Mouse (Mus musculus): ENCODE results near the gene Cyb5d2. TPM values are rescaled to one million over a fixed set of nuclear protein-coding genes. Genes with fewer than 3 reads are reported as not detected.

The Cyb5d2 gene
- polyA plus RNA-seq, 1 experiment from 2014 or later = 3.4 TPM

DNA sequence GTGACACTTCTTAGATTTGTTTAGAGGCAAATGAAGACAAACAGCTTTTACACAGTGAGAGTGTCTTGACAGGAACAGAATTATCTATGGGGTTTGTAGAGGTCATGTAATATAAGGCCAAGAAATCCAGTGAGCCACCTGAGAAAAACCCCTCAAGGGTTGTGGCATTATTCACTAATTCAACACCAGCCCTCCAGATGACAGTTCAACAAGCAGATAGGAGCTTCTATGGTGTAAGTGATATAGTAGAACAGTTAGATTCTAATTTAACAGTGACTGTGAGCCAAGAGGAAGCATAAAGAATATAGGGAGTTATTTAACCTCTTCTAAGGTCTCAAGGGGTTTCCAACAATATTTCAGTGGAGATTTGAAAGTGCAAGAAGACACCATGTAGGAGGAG, 2.2 kb upstream of the Cyb5d2 start:
- DNase-seq (ENCODE audit: low spot score) (no peak), ATAC-seq (replicated peaks; ENCODE audit: insufficient number of reproducible peaks, low FRiP score, low TSS enrichment, low read depth) (no peak)
- H3K9me3 ChIP-seq (replicated peaks; ENCODE audit: control insufficient read depth, low read length) = no peaks in the 10 kb centered on the region
- H3K4me1 ChIP-seq (ENCODE audit: control insufficient read depth, insufficient read depth, low read length) = 0 out of 2 replicates have a peak, but pooled peaks cover 2% of the 10 kb centered on the region
- no peak overlapping the region for H3K4me2 ChIP-seq (ENCODE audit: low read depth, low read length)
- no peak overlapping the region for H3K4me3 ChIP-seq (ENCODE audit: low read depth, low read length)
- H3K36me3 ChIP-seq (replicated peaks; ENCODE audit: control insufficient read depth, insufficient read depth, low read depth, low read length) = no peaks in the 10 kb centered on the region
- no peak overlapping the region for H3K27ac ChIP-seq (replicated peaks; ENCODE audit: low read depth, low read length)
- no peak overlapping the region for H3K9ac ChIP-seq (replicated peaks; ENCODE audit: low read length)
- no peaks in the 10 kb centered on the region for H3K27me3 ChIP-seq (ENCODE audit: control insufficient read depth, insufficient read depth, low read length)

DNA sequence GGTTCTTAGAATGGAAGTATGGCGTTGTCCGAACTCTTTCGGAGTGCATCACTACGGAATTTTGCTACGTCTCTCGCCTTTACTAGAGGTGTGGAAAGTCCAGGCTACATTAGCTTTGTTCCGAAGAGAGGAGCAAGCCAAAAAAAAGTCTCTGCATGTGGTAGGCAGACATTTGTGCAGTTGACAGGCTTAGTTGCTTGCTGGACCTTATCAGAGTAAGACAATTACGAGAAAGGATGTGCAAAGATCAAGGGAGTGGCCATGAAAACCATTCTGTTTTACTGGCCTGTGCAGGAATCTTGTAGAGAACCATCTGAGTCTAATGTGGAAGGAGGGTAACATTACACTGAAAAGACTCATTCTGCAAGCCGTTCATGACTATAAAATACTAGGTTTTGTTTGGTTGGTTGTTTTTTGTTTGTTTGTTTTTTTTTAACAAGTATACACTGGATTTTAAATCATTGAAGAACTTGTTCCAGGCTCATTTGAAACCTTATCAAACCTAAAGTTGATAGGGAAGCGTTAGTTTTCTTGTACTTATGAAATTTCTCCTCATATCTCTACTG, 914 bp upstream of the Cyb5d2 start:
- peak overlapping the region; percentile 77 for H3K9ac ChIP-seq (replicated peaks; ENCODE audit: low read length)
- 0 out of 2 replicates have a peak, but pooled peaks cover 2% of the 10 kb centered on the region for H3K4me1 ChIP-seq (ENCODE audit: control insufficient read depth, insufficient read depth, low read length)
- H3K27ac ChIP-seq (replicated peaks; ENCODE audit: low read depth, low read length) = no peak overlapping the region
- 19% methylated on average over 10 of the region's 10 CpGs for WGBS
- H3K27me3 ChIP-seq (ENCODE audit: control insufficient read depth, insufficient read depth, low read length) = no peaks in the 10 kb centered on the region
- no peaks in the 10 kb centered on the region for H3K36me3 ChIP-seq (replicated peaks; ENCODE audit: control insufficient read depth, insufficient read depth, low read depth, low read length)
- ATAC-seq (replicated peaks; ENCODE audit: insufficient number of reproducible peaks, low FRiP score, low TSS enrichment, low read depth) (no peak), DNase-seq (ENCODE audit: low spot score) (no peak)
- peak overlapping the region; percentile 99 for H3K4me3 ChIP-seq (ENCODE audit: low read depth, low read length)
- no peaks in the 10 kb centered on the region for H3K9me3 ChIP-seq (replicated peaks; ENCODE audit: control insufficient read depth, low read length)
- H3K4me2 ChIP-seq (ENCODE audit: low read depth, low read length) = peak overlapping the region; percentile 87

DNA sequence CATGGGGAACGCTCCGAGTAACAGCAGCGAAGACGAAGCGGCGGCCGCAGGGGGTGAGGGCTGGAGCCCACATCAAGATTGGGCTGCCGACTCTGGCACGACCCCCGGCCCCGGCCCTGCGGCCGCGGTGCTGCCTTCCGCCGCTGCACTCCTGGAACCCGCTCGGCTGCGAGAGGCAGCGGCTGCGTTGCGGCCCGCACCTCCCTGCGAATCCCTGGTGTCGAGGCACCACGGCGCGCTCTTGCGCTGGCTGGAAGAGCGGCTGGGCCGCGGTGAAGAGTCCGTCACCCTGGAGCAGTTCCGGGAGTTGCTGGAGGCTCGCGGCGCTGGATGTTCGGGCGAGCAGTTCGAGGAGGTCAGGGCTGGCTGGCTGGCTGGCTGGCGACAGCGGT, 350 bp upstream of the Cyb5d2 start:
- no peaks in the 10 kb centered on the region for H3K27me3 ChIP-seq (ENCODE audit: control insufficient read depth, insufficient read depth, low read length)
- WGBS = under 1% methylated on average over 42 of the region's 42 CpGs
- H3K9me3 ChIP-seq (replicated peaks; ENCODE audit: control insufficient read depth, low read length) = no peaks in the 10 kb centered on the region
- no peak overlapping the region for H3K27ac ChIP-seq (replicated peaks; ENCODE audit: low read depth, low read length)
- H3K4me2 ChIP-seq (ENCODE audit: low read depth, low read length) = peak overlapping the region; percentile 87
- 0 out of 2 replicates have a peak, but pooled peaks cover 2% of the 10 kb centered on the region for H3K4me1 ChIP-seq (ENCODE audit: control insufficient read depth, insufficient read depth, low read length)
- DNase-seq (ENCODE audit: low spot score) = no peak
- no peak; the same call in none of the 2 replicates for ATAC-seq (replicated peaks; ENCODE audit: insufficient number of reproducible peaks, low FRiP score, low TSS enrichment, low read depth)
- H3K9ac ChIP-seq (replicated peaks; ENCODE audit: low read length) = peak overlapping the region; percentile 77
- no peaks in the 10 kb centered on the region for H3K36me3 ChIP-seq (replicated peaks; ENCODE audit: control insufficient read depth, insufficient read depth, low read depth, low read length)
- H3K4me3 ChIP-seq (ENCODE audit: low read depth, low read length) = peak overlapping the region; percentile 99

DNA sequence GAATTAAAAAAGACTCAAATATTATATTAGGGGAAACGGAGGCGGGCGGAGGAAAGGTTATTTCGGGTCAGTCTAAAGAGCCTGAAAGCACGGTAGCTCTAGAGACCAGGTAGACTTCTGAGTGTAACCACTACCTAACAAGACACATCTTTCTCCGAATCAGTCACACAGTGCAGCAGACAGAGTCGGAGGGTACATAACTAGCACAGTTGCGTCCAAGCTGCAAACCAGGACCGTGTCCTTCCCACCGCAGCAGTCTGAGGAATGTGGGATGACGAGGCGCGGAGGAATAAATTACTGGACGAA, 840 bp downstream of the Cyb5d2 start:
- peak; percentile 75 for ATAC-seq (replicated peaks; ENCODE audit: insufficient number of reproducible peaks, low FRiP score, low TSS enrichment, low read depth)
- Histone ChIP-seq H3K9ac (replicated peaks; ENCODE audit: low read length) (peak overlapping the region; percentile 80), H3K4me2 (ENCODE audit: low read depth, low read length) (peak overlapping the region; percentile 70), H3K9me3 (replicated peaks; ENCODE audit: control insufficient read depth, low read length) (no peaks in the 10 kb centered on the region), H3K27ac (replicated peaks; ENCODE audit: low read depth, low read length) (no peak overlapping the region), H3K4me3 (ENCODE audit: low read depth, low read length) (peak overlapping the region; percentile 99), H3K4me1 (ENCODE audit: control insufficient read depth, insufficient read depth, low read length) (0 out of 2 replicates have a peak, but pooled peaks cover 2% of the 10 kb centered on the region), H3K36me3 (replicated peaks; ENCODE audit: control insufficient read depth, insufficient read depth, low read depth, low read length) (no peaks in the 10 kb centered on the region), H3K27me3 (ENCODE audit: control insufficient read depth, insufficient read depth, low read length) (no peaks in the 10 kb centered on the region)
- 21% methylated on average over 14 of the region's 14 CpGs for WGBS
- DNase-seq (ENCODE audit: low spot score) = no peak

DNA sequence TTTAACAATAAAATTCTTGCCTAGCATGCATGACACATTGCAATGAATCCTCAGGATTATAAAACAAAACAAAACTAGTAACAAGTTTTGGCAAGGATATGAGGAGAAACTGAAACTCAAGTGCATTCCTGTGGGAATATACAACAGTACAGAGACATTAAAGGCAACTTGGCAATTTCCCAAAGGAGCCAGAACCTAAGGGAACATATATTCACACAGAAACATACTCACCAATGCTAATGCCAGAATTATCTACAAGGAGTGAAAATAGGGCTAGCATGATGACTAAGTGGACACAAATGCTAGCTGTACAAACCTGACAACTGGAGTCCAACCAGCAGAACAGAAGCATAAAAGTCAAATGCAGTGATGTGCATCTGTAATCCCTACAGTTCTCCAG, 3.9 kb downstream of the Cyb5d2 start:
- no peak overlapping the region for H3K27ac ChIP-seq (replicated peaks; ENCODE audit: low read depth, low read length)
- H3K4me1 ChIP-seq (ENCODE audit: control insufficient read depth, insufficient read depth, low read length) = 0 out of 2 replicates have a peak, but pooled peaks cover 2% of the 10 kb centered on the region
- H3K27me3 ChIP-seq (ENCODE audit: control insufficient read depth, insufficient read depth, low read length) = no peaks in the 10 kb centered on the region
- ATAC-seq (replicated peaks; ENCODE audit: insufficient number of reproducible peaks, low FRiP score, low TSS enrichment, low read depth) = no peak
- H3K9ac ChIP-seq (replicated peaks; ENCODE audit: low read length) = no peak overlapping the region
- no peak for DNase-seq (ENCODE audit: low spot score)
- no peaks in the 10 kb centered on the region for H3K36me3 ChIP-seq (replicated peaks; ENCODE audit: control insufficient read depth, insufficient read depth, low read depth, low read length)
- H3K9me3 ChIP-seq (replicated peaks; ENCODE audit: control insufficient read depth, low read length) = no peaks in the 10 kb centered on the region
- H3K4me3 ChIP-seq (ENCODE audit: low read depth, low read length) = no peak overlapping the region
- no peak overlapping the region for H3K4me2 ChIP-seq (ENCODE audit: low read depth, low read length)

DNA sequence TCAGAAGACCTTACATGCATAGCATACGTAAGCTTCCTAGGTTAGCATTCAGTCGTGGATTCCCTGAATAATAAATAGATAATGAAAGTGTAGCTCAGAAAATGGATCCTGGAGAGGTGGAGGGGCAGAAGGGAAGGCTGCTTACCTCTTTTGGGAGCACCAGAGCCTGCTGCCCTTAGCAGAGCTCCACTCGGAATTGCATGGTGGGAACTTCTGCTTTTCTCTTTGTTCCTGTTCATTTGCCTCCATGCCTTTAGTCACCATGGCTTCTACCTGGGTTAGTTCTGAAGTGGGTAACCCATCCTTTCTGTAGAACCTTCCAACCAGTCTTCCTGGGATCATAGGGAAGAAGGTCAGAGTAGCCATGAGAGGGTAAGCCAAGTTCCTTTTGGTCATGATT, 13.4 kb downstream of the Cyb5d2 start:
- no peak for DNase-seq (ENCODE audit: low spot score)
- Histone ChIP-seq H3K27ac (replicated peaks; ENCODE audit: low read depth, low read length) (no peak overlapping the region), H3K4me1 (ENCODE audit: control insufficient read depth, insufficient read depth, low read length) (no peaks in the 10 kb centered on the region), H3K27me3 (ENCODE audit: control insufficient read depth, insufficient read depth, low read length) (no peaks in the 10 kb centered on the region), H3K4me3 (ENCODE audit: low read depth, low read length) (no peak overlapping the region), H3K9ac (replicated peaks; ENCODE audit: low read length) (no peak overlapping the region), H3K36me3 (replicated peaks; ENCODE audit: control insufficient read depth, insufficient read depth, low read depth, low read length) (no peaks in the 10 kb centered on the region), H3K9me3 (replicated peaks; ENCODE audit: control insufficient read depth, low read length) (no peaks in the 10 kb centered on the region), H3K4me2 (ENCODE audit: low read depth, low read length) (no peak overlapping the region)
- WGBS = 77% methylated on average over 3 of the region's 3 CpGs
- ATAC-seq (replicated peaks; ENCODE audit: insufficient number of reproducible peaks, low FRiP score, low TSS enrichment, low read depth) = no peak

DNA sequence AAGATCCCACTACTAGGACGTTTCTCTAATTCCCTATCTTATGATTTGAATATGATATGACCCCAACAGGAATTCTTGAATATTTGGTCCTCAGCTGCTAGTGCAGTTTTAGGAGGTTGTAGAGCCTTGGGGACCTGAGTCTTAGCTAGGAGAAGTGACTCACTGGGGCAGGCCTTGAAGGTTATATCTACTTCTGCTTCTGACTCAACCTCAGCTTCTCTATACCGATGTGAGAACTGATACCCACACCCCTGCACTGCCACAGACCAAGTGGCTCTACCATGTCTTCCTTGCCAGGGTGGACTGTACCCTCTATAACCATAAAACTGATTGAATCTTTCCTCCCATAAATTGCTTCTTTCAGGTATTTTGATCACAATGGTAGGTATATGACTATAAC, 13.8 kb downstream of the Cyb5d2 start:
- H3K36me3 ChIP-seq (replicated peaks; ENCODE audit: control insufficient read depth, insufficient read depth, low read depth, low read length) = no peaks in the 10 kb centered on the region
- H3K27ac ChIP-seq (replicated peaks; ENCODE audit: low read depth, low read length) = no peak overlapping the region
- H3K4me1 ChIP-seq (ENCODE audit: control insufficient read depth, insufficient read depth, low read length) = no peaks in the 10 kb centered on the region
- WGBS = 67% methylated on average over 2 of the region's 2 CpGs
- no peaks in the 10 kb centered on the region for H3K9me3 ChIP-seq (replicated peaks; ENCODE audit: control insufficient read depth, low read length)
- no peak overlapping the region for H3K9ac ChIP-seq (replicated peaks; ENCODE audit: low read length)
- DNase-seq (ENCODE audit: low spot score) (no peak), ATAC-seq (replicated peaks; ENCODE audit: insufficient number of reproducible peaks, low FRiP score, low TSS enrichment, low read depth) (no peak)
- H3K4me3 ChIP-seq (ENCODE audit: low read depth, low read length) = no peak overlapping the region
- H3K27me3 ChIP-seq (ENCODE audit: control insufficient read depth, insufficient read depth, low read length) = no peaks in the 10 kb centered on the region
- H3K4me2 ChIP-seq (ENCODE audit: low read depth, low read length) = no peak overlapping the region

DNA sequence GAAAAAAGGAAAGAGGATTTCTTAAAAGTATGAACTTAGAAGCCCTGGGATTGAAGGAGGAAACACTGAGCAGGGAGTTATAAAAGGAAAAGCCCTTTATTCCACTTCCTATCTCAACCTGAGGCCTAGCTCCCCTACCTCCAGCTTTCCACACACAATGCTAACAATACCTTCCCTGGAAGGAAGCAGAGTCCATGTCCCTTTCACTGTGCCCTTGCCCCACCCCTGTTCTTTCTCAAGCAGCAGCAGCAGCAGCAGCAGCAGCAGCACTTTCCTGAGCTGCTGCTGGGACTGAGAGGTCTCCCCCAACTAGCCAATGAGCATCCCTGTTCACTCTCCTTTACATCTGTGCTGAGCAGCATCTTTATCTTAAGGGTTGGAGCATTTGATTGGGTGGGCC, 17.0 kb downstream of the Cyb5d2 start:
- H3K27ac ChIP-seq (replicated peaks; ENCODE audit: low read depth, low read length) = no peak overlapping the region
- no peaks in the 10 kb centered on the region for H3K36me3 ChIP-seq (replicated peaks; ENCODE audit: control insufficient read depth, insufficient read depth, low read depth, low read length)
- H3K9me3 ChIP-seq (replicated peaks; ENCODE audit: control insufficient read depth, low read length) = no peaks in the 10 kb centered on the region
- no peaks in the 10 kb centered on the region for H3K27me3 ChIP-seq (ENCODE audit: control insufficient read depth, insufficient read depth, low read length)
- no peaks in the 10 kb centered on the region for H3K4me1 ChIP-seq (ENCODE audit: control insufficient read depth, insufficient read depth, low read length)
- no peak for DNase-seq (ENCODE audit: low spot score)
- H3K4me3 ChIP-seq (ENCODE audit: low read depth, low read length) = no peak overlapping the region
- no peak overlapping the region for H3K4me2 ChIP-seq (ENCODE audit: low read depth, low read length)
- no peak overlapping the region for H3K9ac ChIP-seq (replicated peaks; ENCODE audit: low read length)
- no peak for ATAC-seq (replicated peaks; ENCODE audit: insufficient number of reproducible peaks, low FRiP score, low TSS enrichment, low read depth)
